Mouse (Mus musculus): ENCODE measurements at regions not wholly inside any gene's neighbourhood (a gene's known extent, or its start where the extent isn't known, plus 50 kb on each side); places are given as distances from the start of the nearest gene placed in this dataset.
"Not testable (repeated sequence)": the region's sequence is repeated elsewhere in the genome, so short reads cannot be mapped to it uniquely, and the experiment has no call there.

GRCm38 (mm10) chr8:34284576-34284975 lies 173.0 kb upstream of the Gm10131 start:
- 91% methylated on average over 3 of the region's 3 CpGs for WGBS
- no peak for DNase-seq (ENCODE audit: low read depth, low spot score)

- WGBS = no CpG with 5 or more reads among the region's 11 CpGs
- DNase-seq (ENCODE audit: low read depth, low spot score) = no peak
These were observed 168.9 kb upstream of the Gm10131 start for GRCm38 (mm10) chr8:34280433-34280832.

GRCm38 (mm10) chr8:34275977-34276660 lies 164.6 kb upstream of the Gm10131 start:
- WGBS = 54% methylated on average over 7 of the region's 7 CpGs
- DNase-seq (ENCODE audit: low read depth, low spot score) = no peak

- WGBS = 94% methylated on average over 2 of the region's 2 CpGs
- not testable (repeated sequence) for DNase-seq (ENCODE audit: low read depth, low spot score)
These were observed 163.3 kb upstream of the Gm10131 start for GRCm38 (mm10) chr8:34274796-34275195.

GRCm38 (mm10) chr8:34274171-34274570 lies 162.6 kb upstream of the Gm10131 start:
- WGBS = 96% methylated on average over 6 of the region's 6 CpGs
- DNase-seq (ENCODE audit: low read depth, low spot score) = no peak

GRCm38 (mm10) chr8:34269848-34270247 lies 158.3 kb upstream of the Gm10131 start:
- WGBS = 58% methylated on average over 6 of the region's 6 CpGs
- DNase-seq (ENCODE audit: low read depth, low spot score) = no peak

- 84% methylated on average over 18 of the region's 18 CpGs for WGBS
- DNase-seq (ENCODE audit: low read depth, low spot score) = no peak
These were observed 157.4 kb upstream of the Gm10131 start for GRCm38 (mm10) chr8:34268806-34269520.

- no peak for DNase-seq (ENCODE audit: low read depth, low spot score)
- 90% methylated on average over 2 of the region's 2 CpGs for WGBS
These were observed 143.4 kb upstream of the Gm10131 start for GRCm38 (mm10) chr8:34254978-34255377.

- DNase-seq (ENCODE audit: low read depth, low spot score) = no peak
- whole genome bisulfite sequencing = 91% methylated on average over 7 of the region's 7 CpGs
These were observed 140.4 kb upstream of the Gm10131 start for GRCm38 (mm10) chr8:34251934-34252333.

GRCm38 (mm10) chr8:34239346-34239900 lies 127.9 kb upstream of the Gm10131 start:
- DNase-seq (ENCODE audit: low read depth, low spot score) = no peak
- 83% methylated on average over 6 of the region's 6 CpGs for WGBS

- 83% methylated on average over 4 of the region's 4 CpGs for WGBS
- no peak for DNase-seq (ENCODE audit: low read depth, low spot score)
These were observed 122.2 kb upstream of the Gm10131 start for GRCm38 (mm10) chr8:34233705-34234104.

- 62% methylated on average over 3 of the region's 3 CpGs for WGBS
- DNase-seq (ENCODE audit: low read depth, low spot score) = no peak
These were observed 117.9 kb upstream of the Gm10131 start for GRCm38 (mm10) chr8:34229477-34229876.

- DNase-seq (ENCODE audit: low read depth, low spot score) = no peak
- 61% methylated on average over 17 of the region's 17 CpGs for WGBS
These were observed 113.7 kb upstream of the Gm10131 start for GRCm38 (mm10) chr8:34225011-34225890.

- no peak for DNase-seq (ENCODE audit: low read depth, low spot score)
- 87% methylated on average over 6 of the region's 6 CpGs for WGBS
These were observed 110.7 kb upstream of the Gm10131 start for GRCm38 (mm10) chr8:34222187-34222586.

All from large intestine, adult 2 months (tissue).